Mouse (Mus musculus) MEL (cell line): ENCODE results near the gene 2200002D01Rik.

Experiments used
- CHD2 ChIP-seq: IDR thresholded peaks from 2 replicates; pipeline ENCODE4 v1.6.1; 2011; ENCODE audit warnings: low read length, improper control_type of control experiment
- CTCF ChIP-seq, 3 experiments: IDR thresholded peaks in 2 of 3; conservative IDR thresholded peaks in 1 of 3; 2 replicates each; pipeline ENCODE4 v1.5.1; 2011 to 2012; ENCODE audit warnings: low read length in 3 of 3, low read depth in 2 of 3, mild to moderate bottlenecking in 2 of 3, improper control_type of control experiment in 1 of 3, inconsistent platforms in 1 of 3, mixed read lengths in 1 of 3, moderate library complexity in 1 of 3; ENCODE audit not compliant: control insufficient read depth in 1 of 3, insufficient read depth in 1 of 3, poor library complexity in 1 of 3, severe bottlenecking in 1 of 3
- MAFK ChIP-seq: IDR thresholded peaks from 2 replicates; pipeline ENCODE4 v1.6.1; 2011; ENCODE audit warnings: low read depth, mild to moderate bottlenecking, low read length, improper control_type of control experiment, borderline replicate concordance
- SIN3A ChIP-seq: IDR thresholded peaks from 2 replicates; pipeline ENCODE4 v1.6.1; 2012; ENCODE audit warnings: low read length, improper control_type of control experiment, inconsistent platforms
- SMC3 ChIP-seq: IDR thresholded peaks from 2 replicates; pipeline ENCODE4 v1.6.1; 2011; ENCODE audit warnings: low read depth, low read length, improper control_type of control experiment
- USF1 ChIP-seq: IDR thresholded peaks from 2 replicates; pipeline ENCODE4 v1.6.1; 2014; ENCODE audit warnings: low read depth, mild to moderate bottlenecking, inconsistent platforms, low read length, improper control_type of control experiment, moderate library complexity
- ZMIZ1 ChIP-seq: IDR thresholded peaks from 2 replicates; pipeline ENCODE4 v1.6.1; 2012; ENCODE audit warnings: low read depth, mild to moderate bottlenecking, inconsistent platforms, low read length, improper control_type of control experiment, moderate library complexity

DNA sequence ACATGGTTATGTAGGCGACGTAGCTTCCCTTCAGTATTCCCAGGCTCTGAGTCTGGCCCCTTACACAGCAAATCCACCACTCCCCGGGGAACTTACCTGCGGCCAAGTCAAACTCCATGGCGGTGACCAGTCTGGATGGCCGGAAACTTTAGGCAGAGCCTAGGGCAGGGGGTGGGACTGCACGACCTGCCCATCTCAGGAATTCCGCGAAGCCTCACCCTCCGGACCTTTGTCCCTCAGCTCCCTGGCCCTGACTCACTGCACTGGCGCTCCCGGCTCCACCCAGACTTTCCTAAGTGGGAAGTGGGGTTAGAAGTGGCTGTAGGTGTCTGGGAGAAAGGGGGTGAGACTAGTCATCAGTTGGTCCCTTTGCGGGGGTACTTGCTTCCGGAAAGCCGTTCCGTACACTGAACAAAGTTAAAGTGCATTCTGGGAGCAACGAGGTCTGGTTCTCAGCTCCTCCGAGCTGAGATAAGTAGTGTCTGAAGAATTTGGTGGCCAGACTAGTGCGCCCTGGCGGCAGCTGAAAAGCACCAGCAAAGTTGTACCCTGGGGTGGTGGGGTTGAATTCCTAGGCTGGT, at the start of gene 2200002D01Rik:
- TF ChIP-seq CTCF (IDR thresholded peaks at IDR 0.05 in 2 of 3, conservative IDR thresholded peaks at IDR 0.05 in 1 of 3; ENCODE audit: control insufficient read depth in 1 of 3, insufficient read depth in 1 of 3, low read depth in 2 of 3, low read length in 3 of 3, poor library complexity in 1 of 3, severe bottlenecking in 1 of 3) (no peak), CHD2 (no peak), SIN3A (no peak), USF1 (no peak), MAFK (no peak), SMC3 (no peak), ZMIZ1 (no peak)
